Mouse (Mus musculus): Measurements from ENCODE around the gene Ccdc14.
"Not testable (repeated sequence)": the region's sequence is repeated elsewhere in the genome, so short reads cannot be mapped to it uniquely, and the experiment has no call there.

Ccdc14 gene

GRCm38 (mm10) chr16:34725156-34725555, 34.7 kb downstream of the Ccdc14 start:
- DNase-seq = no peak

DNA sequence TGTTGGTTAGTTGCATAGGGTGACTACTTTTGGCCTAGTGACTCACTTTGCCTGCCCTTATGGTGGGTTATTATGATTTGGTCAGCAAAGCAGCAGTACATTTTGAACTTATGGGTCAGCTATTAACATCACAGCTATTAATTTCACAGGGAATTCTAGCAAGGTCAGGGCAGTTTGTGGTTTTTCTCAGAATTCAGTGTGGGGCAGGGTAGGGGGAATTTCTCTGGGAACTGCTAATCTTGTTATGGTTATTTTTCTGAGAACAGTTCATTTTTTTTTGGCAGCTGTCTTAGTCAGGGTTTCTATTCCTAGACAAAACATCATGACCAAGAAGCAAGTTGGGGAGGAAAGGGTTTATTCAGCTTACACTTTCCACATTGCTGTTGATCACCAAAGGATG, 38.2 kb downstream of the Ccdc14 start:
- DNase-seq = not testable (repeated sequence)

- no peak for DNase-seq
Measured at GRCm38 (mm10) chr16:34729371-34729770, 39.0 kb downstream of the Ccdc14 start.

DNA sequence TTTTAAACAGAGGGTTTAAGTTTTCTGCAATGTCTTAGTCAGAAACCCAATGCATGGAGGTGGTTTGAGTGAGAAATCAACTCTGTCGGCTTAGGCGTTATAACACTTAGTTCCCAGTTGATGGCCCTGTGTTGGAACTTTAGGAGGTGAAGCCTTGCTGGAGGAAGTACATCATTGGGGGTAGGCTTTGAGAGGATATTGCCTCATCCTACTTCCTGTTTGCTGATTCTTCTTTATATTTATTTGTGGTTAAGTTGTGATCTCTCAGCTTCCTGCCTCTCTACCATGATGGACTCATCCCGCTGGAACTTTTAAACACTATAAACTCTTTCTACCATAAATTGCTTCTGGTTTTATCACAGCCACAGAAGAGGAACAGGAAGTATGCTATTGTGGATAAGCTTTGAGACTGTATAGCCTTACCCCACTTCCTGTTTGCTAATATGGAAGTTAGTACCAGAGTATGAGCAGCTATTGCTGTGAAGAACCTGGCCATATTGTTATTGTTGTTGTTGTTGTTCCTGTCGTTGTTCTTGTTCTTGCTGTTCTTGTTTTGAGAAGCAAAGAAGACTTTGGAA, 48.3 kb downstream of the Ccdc14 start:
- no peak for DNase-seq

- no peak for DNase-seq
Measured at GRCm38 (mm10) chr16:34742930-34743329, 52.5 kb downstream of the Ccdc14 start.

GRCm38 (mm10) chr16:34745065-34745585, 54.7 kb downstream of the Ccdc14 start, which contains the start of gene Mylk:
Gene Mylk (plus strand): TSS chr16:34745210.
- DNase-seq = peak; percentile 20

GRCm38 (mm10) chr16:34748081-34748720, 57.8 kb downstream of the Ccdc14 start:
- no peak for DNase-seq

DNA sequence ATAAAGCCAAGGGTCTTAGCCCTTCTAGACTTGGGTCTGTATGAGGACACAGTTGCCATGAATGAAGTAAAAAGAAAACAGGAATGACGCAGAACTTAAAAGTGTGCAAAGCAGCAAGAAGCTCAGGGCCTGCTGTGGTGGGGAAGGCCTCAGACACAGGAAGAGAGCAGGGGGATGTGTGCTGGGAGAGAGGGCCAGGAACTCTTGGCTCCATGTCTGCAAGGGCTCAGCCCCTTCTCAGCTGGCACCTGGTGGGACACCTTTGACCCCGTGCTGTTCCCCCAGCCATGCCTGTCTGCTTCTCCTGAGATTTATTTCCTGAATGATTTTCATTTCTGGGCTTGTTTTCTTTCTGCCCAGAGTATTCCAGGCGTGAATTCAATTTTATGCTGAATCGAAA, 59.1 kb downstream of the Ccdc14 start:
- DNase-seq = no peak

GRCm38 (mm10) chr16:34752026-34752425, 61.6 kb downstream of the Ccdc14 start:
- no peak for DNase-seq

GRCm38 (mm10) chr16:34752977-34753376, 62.6 kb downstream of the Ccdc14 start:
- no peak for DNase-seq

DNA sequence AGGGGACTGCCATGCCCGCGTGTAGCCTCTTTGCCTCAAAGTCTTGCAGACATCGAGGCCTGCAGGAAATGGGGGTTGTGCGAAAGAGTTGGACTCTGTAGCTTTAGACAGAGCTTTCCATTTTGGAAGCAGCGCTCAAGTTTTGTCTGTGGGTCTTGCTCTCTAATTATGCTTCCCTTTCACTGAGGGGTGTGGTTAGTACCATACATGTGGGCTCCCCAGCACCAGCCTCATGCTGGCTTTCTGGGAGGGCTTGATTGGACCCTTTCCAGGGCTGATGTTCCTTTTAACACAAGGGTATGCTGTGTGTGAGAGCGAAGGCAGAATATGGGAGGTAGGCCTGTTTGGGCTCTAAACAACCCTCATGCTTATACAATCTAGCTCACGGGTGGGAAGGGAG, 66.6 kb downstream of the Ccdc14 start:
- DNase-seq = no peak

- DNase-seq = no peak
Measured at GRCm38 (mm10) chr16:34758205-34758604, 67.8 kb downstream of the Ccdc14 start.

GRCm38 (mm10) chr16:34763959-34764591, 73.7 kb downstream of the Ccdc14 start:
- no peak for DNase-seq

GRCm38 (mm10) chr16:34765666-34766065, 75.2 kb downstream of the Ccdc14 start:
- DNase-seq = no peak

DNA sequence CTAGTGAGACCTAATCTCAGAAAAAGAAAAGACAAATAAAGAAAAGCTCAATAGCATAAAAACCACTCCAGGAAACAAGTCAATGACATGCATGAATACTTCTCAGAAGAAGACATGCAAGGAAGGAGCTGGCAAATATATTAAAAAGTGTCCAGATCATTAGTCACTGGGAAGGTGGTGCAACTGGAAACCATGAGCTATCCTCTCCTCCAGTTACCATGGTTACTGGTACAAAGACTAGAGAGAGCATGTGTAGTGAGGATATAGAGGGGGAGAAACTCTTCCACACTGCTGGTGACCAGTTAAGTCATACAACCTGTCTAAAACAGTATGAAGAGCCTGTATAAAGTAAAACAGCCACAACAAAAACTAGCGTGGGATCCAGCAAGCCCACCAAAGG, 75.8 kb downstream of the Ccdc14 start:
- no peak for DNase-seq

- no peak for DNase-seq
Measured at GRCm38 (mm10) chr16:34767443-34767842, 77.0 kb downstream of the Ccdc14 start.

GRCm38 (mm10) chr16:34768436-34768835, 78.0 kb downstream of the Ccdc14 start:
- no peak for DNase-seq

DNA sequence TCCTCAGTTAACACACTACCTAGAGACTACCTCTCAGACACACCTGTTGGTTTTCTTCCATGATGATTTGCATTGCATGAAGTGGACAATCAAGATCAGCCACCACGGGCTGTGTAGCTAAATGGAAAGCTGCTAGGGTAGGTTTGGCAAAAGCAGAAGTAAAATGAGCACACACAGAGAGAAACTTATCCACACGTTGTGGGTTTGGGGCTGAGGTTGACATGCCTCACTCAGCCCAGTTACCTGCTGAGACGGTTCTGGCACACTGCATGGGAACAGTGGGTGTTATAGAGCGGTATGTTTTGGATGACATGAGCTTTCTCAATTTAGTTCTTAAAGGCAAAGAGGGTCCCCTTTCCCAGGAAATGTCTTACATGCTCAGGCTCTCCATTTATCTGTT, 79.7 kb downstream of the Ccdc14 start:
- DNase-seq = no peak

GRCm38 (mm10) chr16:34772445-34773032, 82.1 kb downstream of the Ccdc14 start:
- DNase-seq = no peak

Measured in cerebellum, adult 8-10 months (tissue).